Mouse (Mus musculus) cortical plate, adult 2 months (tissue): Measurements from ENCODE around the gene Trp53bp1.

Experiments
- CTCF ChIP-seq: fragments of 200-500 bp; IDR thresholded peaks from 2 replicates; pipeline ENCODE4 v1.5.1; 2011; ENCODE audit warnings: mild to moderate bottlenecking, control low read depth, low read length; ENCODE audit not compliant: insufficient read depth; ENCODE audit errors: extremely low read depth
- POLR2A ChIP-seq: fragments of 200-500 bp; IDR thresholded peaks from 2 replicates; pipeline ENCODE4 v1.6.1; 2011; ENCODE audit warnings: mild to moderate bottlenecking, low read length, control low read depth; ENCODE audit not compliant: insufficient read depth; ENCODE audit errors: extremely low read depth

- TF ChIP-seq CTCF (no peak), POLR2A (no peak)
Measured at GRCm38 (mm10) chr2:121183431-121183830, 87.8 kb downstream of the Trp53bp1 start.
